Mouse (Mus musculus): ENCODE results near the gene Get4. TPM values are rescaled to one million over a fixed set of nuclear protein-coding genes. Genes with fewer than 3 reads are reported as not detected.

Get4 gene
- 10 to 100 TPM; 27.8 to 28.1 TPM for total RNA-seq (2023)

GRCm38 (mm10) chr5:139252081-139252909, at the start of gene Get4:
Get4 (plus strand) TSS chr5:139252324.

Other genes starting within 250 kb of the Get4 start
- gene Prkar1b, start 102.3 kb upstream of the Get4 start, total RNA-seq (2023), result 10 to 100 TPM; 10.6 to 10.7 TPM
- 1 to 10 TPM; 7.7 to 8.4 TPM for gene Dnaaf5, start 102.1 kb upstream of the Get4 start, total RNA-seq (2023)
- gene Sun1, start 51.7 kb upstream of the Get4 start, total RNA-seq (2023), result 100 to 1,000 TPM in 1 of 2 experiments, 10 to 100 TPM in 1; 94.6 to 106 TPM
- 100 to 1,000 TPM; 192 to 194 TPM for gene Adap1, start 73.3 kb downstream of the Get4 start, total RNA-seq (2023)
- gene Cox19, start 99.1 kb downstream of the Get4 start, total RNA-seq (2023), result 10 to 100 TPM; 23.0 to 34.9 TPM
- gene Cyp2w1, start 100.3 kb downstream of the Get4 start, total RNA-seq (2023), result not detected
- gene Gpr146, start 125.4 kb downstream of the Get4 start, total RNA-seq (2023), result 10 to 100 TPM; 11.5 to 12.2 TPM
- 10 to 100 TPM; 64.5 to 66.6 TPM for gene C130050O18Rik, start 153.0 kb downstream of the Get4 start, total RNA-seq (2023)
- 1 to 10 TPM in 1 of 2 experiments, under 1 TPM in 1; 0.39 to 1.3 TPM for gene Gper1, start 170.8 kb downstream of the Get4 start, total RNA-seq (2023)
- gene 3110082I17Rik, start 208.2 kb downstream of the Get4 start, total RNA-seq (2023), result 10 to 100 TPM; 30.3 to 31.7 TPM
- 100 to 1,000 TPM; 125 to 129 TPM for gene Zfand2a, start 232.2 kb downstream of the Get4 start, total RNA-seq (2023)

Measured in monocyte, adult 59 days (primary cell).